Mouse (Mus musculus) kidney, adult 2 months (tissue): Measurements from ENCODE around the gene Sirt4. TPM values are rescaled to one million over a fixed set of nuclear protein-coding genes. Genes with fewer than 3 reads are reported as not detected.
"Not testable (repeated sequence)": the region's sequence is repeated elsewhere in the genome, so short reads cannot be mapped to it uniquely, and the experiment has no call there.

Experiments used
- DNase-seq: peaks from one replicate; pipeline ENCODE4 v3.0.0; 2021
- H3K27ac ChIP-seq: fragments of 200-500 bp; 2 replicates; pipeline ENCODE4 v1.5.1; 2012; ENCODE audit warnings: low read depth, low read length, control low read depth, inconsistent platforms; ENCODE audit not compliant: insufficient read depth
- H3K27me3 ChIP-seq: fragments of 200-500 bp; replicated peaks from 2 replicates; pipeline ENCODE4 v1.6.1; 2012; ENCODE audit warnings: mild to moderate bottlenecking, moderate library complexity, low read length, inconsistent platforms; ENCODE audit not compliant: control insufficient read depth, insufficient read depth
- H3K36me3 ChIP-seq: fragments of 200-500 bp; 2 replicates; pipeline ENCODE4 v1.6.1; 2012; ENCODE audit warnings: mild to moderate bottlenecking, moderate library complexity, low read length, inconsistent platforms; ENCODE audit not compliant: control insufficient read depth, insufficient read depth
- H3K4me1 ChIP-seq: fragments of 200-500 bp; 2 replicates; pipeline ENCODE4 v1.6.1; 2011; ENCODE audit warnings: low read length; ENCODE audit not compliant: control insufficient read depth, insufficient read depth
- H3K4me3 ChIP-seq: fragments of 200-500 bp; 2 replicates; pipeline ENCODE4 v1.5.1; 2011; ENCODE audit warnings: mild to moderate bottlenecking, low read depth, low read length, control low read depth; ENCODE audit not compliant: insufficient read depth
- CTCF ChIP-seq: fragments of 200-500 bp; conservative IDR thresholded peaks from 2 replicates; pipeline ENCODE4 v1.5.1; 2011; ENCODE audit warnings: low read depth, mild to moderate bottlenecking, control low read depth, low read length, moderate library complexity, mixed read lengths; ENCODE audit not compliant: insufficient read depth, insufficient read length
- POLR2A ChIP-seq: fragments of 200-500 bp; IDR thresholded peaks from one replicate; pipeline ENCODE4 v1.6.1; 2011; ENCODE audit warnings: low read depth, low read length, control low read depth
- WGBS: fragments of 180-500 bp; shearing (Covaris S2); methylation state at CpG from one replicate; pipeline ENCODE4 v1.1.7; 2018; 5-methylcytosine and 5-hydroxymethylcytosine counted together
- polyA plus RNA-seq: library from polyadenylated mRNA; depleted of rRNA; stranded (reverse); fragments of >200 nt; gene quantifications from 2 replicates; pipeline ENCODE4 v1.2.3, GENCODE M21; 2012

Gene Sirt4
- polyA plus RNA-seq, 1 experiment, result 34.0 TPM

DNA sequence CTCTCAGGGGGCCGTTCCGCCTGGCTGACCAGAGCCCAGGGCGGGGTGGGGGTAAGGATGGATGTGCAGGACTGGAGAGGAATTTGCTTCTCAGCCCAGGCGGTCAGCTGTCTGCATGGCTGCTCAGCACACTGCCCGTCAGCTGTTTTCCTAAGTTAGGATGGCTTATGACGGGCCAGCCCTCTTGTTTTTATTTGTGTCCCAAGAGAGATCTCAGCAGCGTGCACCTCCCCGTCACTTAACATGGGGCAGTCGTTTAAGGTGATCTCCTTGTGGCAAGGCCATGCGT lies 24.3 kb upstream of the Sirt4 start:
- no peak for TF ChIP-seq CTCF
- TF ChIP-seq POLR2A, result no peak
- Histone ChIP-seq H3K36me3 (no peaks in the 10 kb centered on the region), H3K27me3 (no peaks in the 10 kb centered on the region), H3K27ac (peak overlapping the region; percentile 82), H3K4me3 (peak overlapping the region; percentile 97), H3K4me1 (peaks cover 30% of the 10 kb centered on the region)
- 2% methylated on average over 10 of the region's 10 CpGs for WGBS
- DNase-seq, result peak; percentile 95

DNA sequence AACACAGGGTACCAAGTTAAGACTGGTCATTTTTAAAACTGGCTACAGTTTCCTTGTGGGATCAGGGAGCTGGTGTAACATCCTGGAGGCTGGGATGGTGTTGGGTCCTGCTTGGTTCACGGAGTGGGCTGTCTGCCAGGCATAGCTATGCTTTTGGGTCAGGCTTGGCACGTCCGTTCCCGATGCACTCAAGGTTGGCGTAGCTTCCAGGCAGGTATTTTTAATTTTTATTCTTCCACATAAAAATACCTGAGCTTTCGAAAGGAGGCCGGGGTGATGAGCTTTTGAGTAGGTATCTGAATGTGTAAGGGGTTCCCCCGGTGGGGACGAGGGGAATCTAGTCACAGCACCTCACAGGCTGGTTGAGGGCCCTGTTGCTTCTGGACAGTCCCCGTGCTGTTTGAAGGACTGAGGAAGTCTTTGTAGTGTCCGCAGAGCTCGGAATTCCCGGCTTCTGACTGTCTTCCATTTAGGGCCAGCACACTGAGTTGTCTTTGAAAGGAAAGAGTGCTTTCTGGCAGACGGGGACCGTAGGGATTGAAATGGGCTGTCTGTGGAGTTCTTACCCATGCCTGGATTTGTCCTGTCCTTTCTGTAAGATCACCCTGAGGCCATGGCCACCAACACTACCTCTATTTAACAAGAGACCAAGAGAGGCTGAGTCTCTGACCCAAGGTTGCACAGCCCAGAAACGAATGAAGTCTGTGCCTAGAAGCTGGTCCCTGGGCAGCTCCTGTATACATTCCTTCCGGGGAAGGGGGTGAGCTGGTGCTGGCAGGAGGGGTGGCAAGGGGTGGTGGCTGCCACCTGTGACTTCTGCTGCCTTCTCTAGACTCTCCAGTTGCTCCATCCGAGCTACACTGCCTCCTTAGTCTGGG lies 23.7 kb upstream of the Sirt4 start:
- DNase-seq, result peak; percentile 91
- Histone ChIP-seq H3K4me3 (peak overlapping the region; percentile 97), H3K27me3 (no peaks in the 10 kb centered on the region), H3K4me1 (peaks cover 24% of the 10 kb centered on the region), H3K27ac (peak overlapping the region; percentile 82), H3K36me3 (no peaks in the 10 kb centered on the region)
- 6% methylated on average over 18 of the region's 18 CpGs for WGBS
- TF ChIP-seq CTCF, result no peak
- peak; percentile 13 for TF ChIP-seq POLR2A

DNA sequence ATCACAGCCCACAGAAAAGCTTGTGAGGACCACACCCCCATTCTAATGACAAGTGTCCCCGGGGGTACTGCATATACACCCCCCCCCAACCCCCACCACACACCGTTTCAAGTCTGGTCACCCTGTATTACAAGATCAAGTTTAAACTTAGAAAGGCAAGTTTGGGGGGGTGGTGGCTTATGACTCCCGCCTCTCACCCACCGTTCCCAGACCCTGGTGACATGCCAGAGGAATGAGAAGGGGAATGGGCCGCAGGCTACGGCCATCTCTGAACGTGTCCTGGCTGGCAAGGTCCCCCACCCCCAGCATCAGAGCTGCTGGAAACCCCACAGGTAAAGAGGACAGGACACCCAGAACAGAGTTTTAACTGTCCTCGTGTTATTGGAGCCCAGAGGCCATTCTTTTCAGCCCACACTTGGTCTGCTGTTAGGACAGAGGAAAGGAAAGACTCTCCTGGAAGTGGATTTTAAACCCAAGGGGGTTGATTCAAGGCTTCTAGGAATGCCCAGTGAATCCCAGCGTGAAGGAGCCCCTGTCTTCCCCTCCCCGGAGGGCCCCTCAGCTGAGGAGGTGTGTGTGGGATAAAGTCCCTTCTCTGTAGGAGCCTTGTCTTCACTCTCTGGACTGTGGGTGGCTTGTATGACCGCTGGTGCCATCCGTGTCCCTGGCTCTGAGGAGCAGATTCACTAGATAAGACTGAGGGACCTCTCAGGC lies 22.9 kb upstream of the Sirt4 start:
- peak overlapping the region; percentile 97 for H3K4me3 ChIP-seq
- peak overlapping the region; percentile 82 for H3K27ac ChIP-seq
- no peaks in the 10 kb centered on the region for H3K36me3 ChIP-seq
- H3K27me3 ChIP-seq, result no peaks in the 10 kb centered on the region
- 5% methylated on average over 12 of the region's 12 CpGs for WGBS
- no peak for DNase-seq
- H3K4me1 ChIP-seq, result peaks cover 20% of the 10 kb centered on the region
- no peak for TF ChIP-seq CTCF
- TF ChIP-seq POLR2A, result no peak

DNA sequence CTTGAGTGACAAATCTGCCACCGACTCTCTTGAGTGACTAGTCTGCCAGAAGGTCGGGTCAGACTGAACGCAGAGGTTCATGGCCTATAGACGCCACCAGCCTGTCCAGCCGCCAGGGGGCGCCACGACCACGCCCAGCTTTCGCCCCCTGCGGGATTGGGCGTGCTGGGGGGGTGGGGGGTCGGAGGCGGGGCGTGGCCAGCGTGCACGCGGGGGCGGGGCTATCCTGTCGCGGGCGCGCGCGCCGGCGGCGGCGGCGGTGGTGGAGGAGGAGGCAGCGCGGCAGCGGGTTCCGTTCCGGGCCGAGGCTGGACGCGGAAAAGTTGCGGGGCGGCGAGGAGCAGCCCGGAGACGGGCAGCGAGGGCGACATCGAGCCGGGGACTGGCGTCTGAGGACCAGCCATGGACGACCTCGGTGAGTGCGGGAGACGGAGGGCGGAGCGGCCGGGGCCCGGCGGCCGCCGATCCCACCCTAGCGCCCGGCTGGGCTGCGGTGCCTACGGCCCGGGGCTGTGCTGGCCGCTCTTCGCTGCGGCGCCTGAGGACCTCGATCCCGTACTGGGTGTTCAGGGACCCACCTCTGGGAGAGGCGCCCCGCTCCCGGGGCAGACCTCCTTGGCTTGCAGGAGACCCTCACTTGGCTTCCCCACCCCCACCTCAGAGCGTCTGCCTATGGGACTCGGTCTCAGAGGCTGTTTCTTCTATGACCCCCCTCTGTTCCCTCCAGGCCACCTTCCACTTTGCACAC lies 22.1 kb upstream of the Sirt4 start, which contains the start of gene Pxn:
TSS of gene Pxn (plus strand) at position 223 of the 748 bp plus-strand sequence.
- Histone ChIP-seq H3K36me3 (no peaks in the 10 kb centered on the region), H3K27me3 (no peaks in the 10 kb centered on the region), H3K4me3 (peak within 1 kb of the TSS; percentile 97), H3K27ac (peak within 1 kb of the TSS; percentile 88), H3K4me1 (peaks cover 16% of the 10 kb centered on the region)
- WGBS, result under 1% methylated on average over 74 of the region's 74 CpGs
- DNase-seq, result peak; percentile 95
- TF ChIP-seq POLR2A, result peak; percentile 77
- peak; percentile 87 for TF ChIP-seq CTCF

DNA sequence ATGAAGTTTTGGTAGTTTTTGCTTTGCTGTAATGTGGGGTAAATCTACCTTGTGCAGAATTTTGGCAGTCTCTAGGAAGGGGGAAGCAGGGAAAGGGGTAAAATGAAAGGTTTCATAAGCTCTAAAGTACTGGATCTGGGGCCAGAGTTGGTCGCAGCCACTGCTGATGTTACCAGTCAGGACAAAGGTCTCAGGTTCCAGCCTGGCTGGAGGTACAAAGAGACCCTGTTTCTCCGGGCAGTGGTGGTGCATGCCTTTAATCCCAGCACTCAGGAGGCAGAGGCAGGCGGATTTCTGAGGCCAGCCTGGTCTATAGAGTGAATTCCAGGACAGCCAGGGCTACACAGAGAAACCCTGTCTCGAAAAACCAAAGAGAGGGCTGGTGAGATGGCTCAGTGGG lies 21.1 kb upstream of the Sirt4 start:
- WGBS, result 47% methylated on average over 4 of the region's 4 CpGs
- DNase-seq, H3K27me3 ChIP-seq, H3K4me3 ChIP-seq, H3K36me3 ChIP-seq, H3K27ac ChIP-seq: not testable (repeated sequence)
- peaks cover 13% of the 10 kb centered on the region; the same call in 1 of the 2 replicates for H3K4me1 ChIP-seq

DNA sequence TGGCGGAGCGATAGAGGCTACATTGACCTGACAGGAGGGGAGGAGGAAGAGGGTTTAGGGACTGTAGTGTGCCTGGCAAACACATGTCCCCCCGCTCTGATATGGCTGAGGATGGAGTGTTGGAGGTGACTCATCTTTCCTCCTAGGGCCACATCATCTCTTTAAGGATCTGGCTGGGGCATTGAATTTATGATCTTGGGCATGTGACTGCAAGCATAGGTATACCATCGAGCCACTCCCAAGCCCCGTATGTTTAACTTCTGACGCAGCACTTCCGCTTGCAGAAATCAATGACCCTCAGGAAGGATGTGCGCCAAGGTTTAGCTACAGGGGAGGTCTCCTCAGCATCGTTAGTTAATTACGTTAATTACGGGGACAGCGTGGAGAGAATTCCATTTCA lies 18.5 kb upstream of the Sirt4 start:
- TF ChIP-seq POLR2A, result no peak
- no peak for TF ChIP-seq CTCF
- 44% methylated on average over 12 of the region's 12 CpGs for WGBS
- Histone ChIP-seq H3K4me1 (peaks cover 6% of the 10 kb centered on the region; the same call in 1 of the 2 replicates), H3K36me3 (no peaks in the 10 kb centered on the region), H3K27me3 (no peaks in the 10 kb centered on the region), H3K27ac (no peak overlapping the region), H3K4me3 (no peak overlapping the region)
- no peak for DNase-seq
